Mouse (Mus musculus) CD8-positive naive resting alpha-beta T cell, adult 57 days (primary cell): ENCODE data around the gene Mrgpra2b. TPM values are rescaled to one million over a fixed set of nuclear protein-coding genes. Genes with fewer than 3 reads are reported as not detected.

ENCODE experiments used
- total RNA-seq: library from RNA; stranded (reverse); gene quantifications from one replicate; pipeline ENCODE4 v1.2.4, GENCODE M21; 2023

Gene Mrgpra2b
- total RNA-seq, result 0.70 TPM

DNA sequence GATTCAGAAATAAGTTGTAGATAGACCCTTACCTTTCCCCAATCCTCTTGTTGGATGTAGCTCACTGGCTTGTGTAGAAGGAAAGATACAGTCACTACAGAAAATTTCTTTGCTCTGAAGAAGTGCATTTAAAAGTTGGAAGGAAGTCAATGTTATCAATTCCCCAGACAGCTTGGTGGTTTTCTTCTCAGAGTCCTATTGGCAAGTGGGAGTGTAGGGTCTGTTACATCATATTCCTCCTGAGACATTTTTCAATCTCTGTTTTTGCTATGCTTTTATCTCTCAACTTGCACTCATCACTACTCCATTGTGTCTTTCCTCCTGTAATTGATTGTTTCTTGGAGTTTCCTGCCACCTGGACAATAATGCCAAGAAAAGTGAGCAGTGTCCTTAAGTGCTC is at the start of gene Mrgpra2b:
TSS of gene Mrgpra2b (minus strand) at position 101 of the 400 bp plus-strand sequence.

DNA sequence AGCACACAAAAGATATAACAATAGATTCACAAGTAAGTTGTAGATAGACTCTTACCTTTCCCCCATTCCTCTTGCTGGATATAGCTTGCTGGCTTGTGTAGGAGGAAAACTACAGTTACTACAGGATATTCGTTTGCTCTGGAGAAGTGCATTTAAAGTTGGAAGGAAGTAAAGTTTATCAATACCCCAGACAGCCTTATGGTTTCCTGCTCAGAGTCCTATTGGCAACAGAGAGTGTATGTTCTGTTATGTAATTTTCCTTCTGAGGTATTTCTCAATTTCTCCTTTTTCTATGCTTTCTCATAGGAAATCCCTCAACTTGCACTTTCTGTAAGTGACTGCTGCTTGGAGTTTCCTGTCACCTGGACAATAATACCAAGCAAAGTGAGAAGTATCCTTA is 76.6 kb downstream of the Mrgpra2b start, which contains the start of gene Mrgpra2a:
TSS of gene Mrgpra2a (minus strand) at position 125 of the 400 bp plus-strand sequence.

Other genes starting within 250 kb of the Mrgpra2b start
- not detected for gene Mrgpra1, start 174.6 kb downstream of the Mrgpra2b start, total RNA-seq
- not detected for gene Mrgpra2a, start 76.7 kb downstream of the Mrgpra2b start, total RNA-seq
- not detected for gene Mrgpra3, start 72.5 kb upstream of the Mrgpra2b start, total RNA-seq